Mouse (Mus musculus) megakaryocyte, embryonic 14.5 days (primary cell): ENCODE data around the gene Thap12.

Experiments
- FLI1 ChIP-seq: IDR thresholded peaks from 2 replicates; pipeline ENCODE4 v1.6.1; 2012; ENCODE audit warnings: low read length, inconsistent platforms, mixed read lengths
- GATA1 ChIP-seq: IDR thresholded peaks from 3 replicates; pipeline ENCODE4 v1.6.1; 2012; ENCODE audit warnings: mixed read lengths, low read length, inconsistent platforms, borderline replicate concordance

DNA sequence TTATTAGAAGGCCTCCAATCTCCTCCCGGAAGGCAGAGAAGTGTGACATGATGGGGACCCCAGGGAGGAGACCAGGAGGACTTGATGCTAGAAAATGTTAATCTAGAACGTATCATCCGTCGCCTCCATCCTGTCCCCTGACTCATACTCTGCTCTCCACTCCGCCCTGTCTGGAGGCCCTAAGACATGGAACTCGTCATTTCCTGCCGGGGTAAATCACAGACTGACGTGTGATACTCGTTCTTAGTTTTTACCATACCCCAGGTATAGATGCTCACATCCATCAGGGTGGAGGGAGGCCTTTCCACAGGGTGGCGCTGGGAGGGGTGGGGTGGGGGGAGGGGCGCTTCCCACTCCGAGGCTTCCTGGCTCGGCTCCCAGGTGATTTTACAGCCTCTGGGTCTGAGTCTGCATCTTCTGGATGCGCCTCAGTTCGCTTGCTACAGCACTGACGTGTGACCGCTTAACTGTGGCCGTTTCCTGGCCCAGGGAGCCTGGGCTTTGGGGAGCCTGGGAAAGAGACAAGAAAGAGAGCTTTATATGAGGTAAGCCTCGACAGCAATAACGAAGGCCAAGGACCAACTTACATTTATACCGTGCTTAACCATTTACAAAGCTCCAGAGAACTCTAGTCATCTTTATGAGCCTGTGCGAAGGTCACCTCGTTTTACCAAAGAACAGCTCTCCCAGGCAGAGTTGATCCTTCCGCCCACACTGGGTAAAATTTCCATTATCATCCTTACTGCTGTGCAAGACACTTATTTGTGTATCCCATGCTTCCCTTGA lies 9.9 kb upstream of the Thap12 start:
- no peak for TF ChIP-seq GATA1
- no peak for TF ChIP-seq FLI1
